Mouse (Mus musculus): ENCODE data around the gene Rad23b.
"Not testable (repeated sequence)": the region's sequence is repeated elsewhere in the genome, so short reads cannot be mapped to it uniquely, and the experiment has no call there.

Rad23b gene

GRCm38 (mm10) chr4:55349452-55350218, at the start of gene Rad23b:
Gene Rad23b (plus strand): TSS chr4:55350043.
- DNase-seq (ENCODE audit: extremely low read depth, low read depth) = peak; percentile 84

GRCm38 (mm10) chr4:55304121-55304520, 45.7 kb upstream of the Rad23b start:
- no peak for DNase-seq (ENCODE audit: extremely low read depth, low read depth)

- no peak for DNase-seq (ENCODE audit: extremely low read depth, low read depth)
Observed at GRCm38 (mm10) chr4:55306636-55307035, 43.2 kb upstream of the Rad23b start.

- DNase-seq (ENCODE audit: extremely low read depth, low read depth) = no peak
Observed at GRCm38 (mm10) chr4:55316726-55317125, 33.1 kb upstream of the Rad23b start.

- not testable (repeated sequence) for DNase-seq (ENCODE audit: extremely low read depth, low read depth)
Observed at GRCm38 (mm10) chr4:55318350-55318749, 31.5 kb upstream of the Rad23b start.

GRCm38 (mm10) chr4:55325786-55326518, 23.9 kb upstream of the Rad23b start:
- DNase-seq (ENCODE audit: extremely low read depth, low read depth) = no peak

- no peak for DNase-seq (ENCODE audit: extremely low read depth, low read depth)
Observed at GRCm38 (mm10) chr4:55327508-55327907, 22.3 kb upstream of the Rad23b start.

- no peak for DNase-seq (ENCODE audit: extremely low read depth, low read depth)
Observed at GRCm38 (mm10) chr4:55328471-55328870, 21.4 kb upstream of the Rad23b start.

GRCm38 (mm10) chr4:55328928-55329327, 20.9 kb upstream of the Rad23b start:
- DNase-seq (ENCODE audit: extremely low read depth, low read depth) = not testable (repeated sequence)

- DNase-seq (ENCODE audit: extremely low read depth, low read depth) = no peak
Observed at GRCm38 (mm10) chr4:55329621-55330346, 20.1 kb upstream of the Rad23b start.

- DNase-seq (ENCODE audit: extremely low read depth, low read depth) = no peak
Observed at GRCm38 (mm10) chr4:55335030-55335770, 14.6 kb upstream of the Rad23b start.

GRCm38 (mm10) chr4:55338905-55339304, 10.9 kb upstream of the Rad23b start:
- DNase-seq (ENCODE audit: extremely low read depth, low read depth) = no peak

GRCm38 (mm10) chr4:55339388-55339787, 10.5 kb upstream of the Rad23b start:
- no peak for DNase-seq (ENCODE audit: extremely low read depth, low read depth)

GRCm38 (mm10) chr4:55341797-55342196, 8.0 kb upstream of the Rad23b start:
- DNase-seq (ENCODE audit: extremely low read depth, low read depth) = no peak

- peak; percentile 81 for DNase-seq (ENCODE audit: extremely low read depth, low read depth)
Observed at GRCm38 (mm10) chr4:55342602-55343001, 7.2 kb upstream of the Rad23b start.

GRCm38 (mm10) chr4:55343287-55343686, 6.6 kb upstream of the Rad23b start:
- DNase-seq (ENCODE audit: extremely low read depth, low read depth) = no peak

GRCm38 (mm10) chr4:55348759-55349451, 938 bp upstream of the Rad23b start:
- DNase-seq (ENCODE audit: extremely low read depth, low read depth) = peak; percentile 49

- DNase-seq (ENCODE audit: extremely low read depth, low read depth) = no peak
Observed at GRCm38 (mm10) chr4:55350219-55350931, 532 bp downstream of the Rad23b start.

GRCm38 (mm10) chr4:55351037-55351436, 1.2 kb downstream of the Rad23b start:
- no peak for DNase-seq (ENCODE audit: extremely low read depth, low read depth)

GRCm38 (mm10) chr4:55351860-55352259, 2.0 kb downstream of the Rad23b start:
- no peak for DNase-seq (ENCODE audit: extremely low read depth, low read depth)
